Mouse (Mus musculus) testis, adult 2 months (tissue): ENCODE data around the gene Jag2.

Experiments
- CTCF ChIP-seq: fragments of 200-500 bp; IDR thresholded peaks from 2 replicates; pipeline ENCODE4 v1.5.1; 2012; ENCODE audit warnings: low read depth, mild to moderate bottlenecking, inconsistent platforms, low read length, moderate library complexity; ENCODE audit not compliant: control insufficient read depth, insufficient read depth, insufficient replicate concordance
- POLR2A ChIP-seq: fragments of 200-500 bp; IDR thresholded peaks from 2 replicates; pipeline ENCODE4 v1.6.1; 2012; ENCODE audit warnings: low read depth, mild to moderate bottlenecking, inconsistent platforms, low read length, moderate library complexity; ENCODE audit not compliant: control insufficient read depth

- TF ChIP-seq CTCF (no peak), POLR2A (no peak)
Measured at GRCm38 (mm10) chr12:112938366-112938765, 8.8 kb upstream of the Jag2 start.
